Mouse (Mus musculus) heart, postnatal 14 days (tissue): Measurements from ENCODE around the gene Bhlha9. TPM values are rescaled to one million over a fixed set of nuclear protein-coding genes. Genes with fewer than 3 reads are reported as not detected.
A peak's percentile ranks its signal among the peaks of the same experiment; 100 is the strongest.

Source experiments
- DNase-seq, 2 experiments: peaks; one replicate each; pipeline ENCODE4 v3.0.0; 2021 to 2022
- intact Hi-C: fragments of 180-260 bp; cut with DNase I; formaldehyde crosslinking; loops from one replicate; pipeline ENCODE4 v1.15.1; 2025
- long read RNA-seq, 2 experiments: library from polyadenylated mRNA; stranded (forward); transcript quantifications; one replicate each; pipeline ENCODE4 v2.0.0; 2021
- total RNA-seq, 2 experiments: library from RNA; stranded (reverse); gene quantifications; 2 replicates each; pipeline ENCODE4 v1.2.3; 2021

Gene Bhlha9
- not detected for total RNA-seq
- long read RNA-seq, experiment 1: 0 reads
- long read RNA-seq, experiment 2: 0 reads

DNA sequence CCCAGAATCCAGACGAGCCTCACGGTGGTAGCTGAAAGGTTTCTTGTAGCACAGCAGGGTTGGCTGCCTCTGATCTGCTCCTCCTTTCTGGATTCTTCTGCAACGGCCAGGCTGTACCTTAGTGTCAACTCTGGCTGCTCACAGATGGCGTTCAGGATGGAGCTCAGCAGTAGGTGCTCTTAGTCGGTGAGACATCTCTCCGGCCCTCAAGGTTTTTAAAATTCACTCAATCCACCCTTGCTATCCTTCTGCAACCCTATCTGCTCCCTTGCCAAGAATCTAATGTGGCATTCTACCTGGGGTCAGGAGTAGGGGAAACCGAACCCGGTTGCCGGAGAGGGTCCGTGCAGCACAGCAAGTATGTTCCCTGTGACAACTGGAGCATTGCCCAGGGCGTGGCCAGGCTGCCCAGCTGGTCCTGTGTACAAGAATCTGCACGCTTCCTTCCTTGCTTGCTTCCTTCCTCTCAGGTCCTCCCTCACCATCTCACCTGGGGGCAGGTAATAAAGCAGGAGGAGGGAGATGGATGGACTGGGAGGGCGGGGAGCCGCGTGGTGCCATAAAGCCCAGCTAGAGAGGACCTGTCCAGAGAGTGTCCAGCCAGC is at the start of gene Bhlha9:
TSS of gene Bhlha9 (plus strand) at position 600 of the 605 bp plus-strand sequence.
- intact Hi-C loops: no loop called here
- no peak for DNase-seq

DNA sequence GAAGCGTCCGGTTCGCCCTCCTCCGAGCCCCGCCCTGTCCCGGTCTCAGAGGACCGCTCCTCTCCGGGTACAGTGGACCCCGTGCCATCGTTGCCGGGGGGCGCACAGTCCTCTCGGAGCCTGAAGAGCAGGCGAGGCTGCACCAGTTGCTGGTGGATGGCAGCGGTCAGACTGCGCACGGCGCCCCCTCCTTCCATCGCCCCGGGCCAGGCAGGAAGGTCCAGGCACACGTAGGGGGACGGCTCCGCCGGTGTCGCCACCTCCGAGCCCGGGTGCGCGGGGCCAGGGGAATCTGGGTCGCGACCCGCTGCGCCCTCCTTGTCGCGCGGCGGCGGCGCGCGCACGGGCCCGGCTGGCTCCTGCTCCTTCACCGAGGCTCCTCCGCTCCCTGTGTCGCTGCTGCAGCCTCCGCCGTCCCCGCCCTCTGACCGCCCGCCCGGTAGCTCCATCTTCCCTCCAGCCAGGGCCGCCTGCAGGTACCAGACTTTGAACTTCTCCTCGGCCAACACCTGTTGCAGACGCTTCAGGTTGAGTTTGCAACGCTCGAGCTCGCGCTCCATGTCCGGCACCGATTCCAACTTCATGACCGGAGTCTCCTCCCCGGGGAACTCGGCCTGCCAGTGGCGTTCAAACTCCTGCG is 49.6 kb upstream of the Bhlha9 start:
- intact Hi-C loops: no loop called here
- DNase-seq: peak; percentile 29 to 36

DNA sequence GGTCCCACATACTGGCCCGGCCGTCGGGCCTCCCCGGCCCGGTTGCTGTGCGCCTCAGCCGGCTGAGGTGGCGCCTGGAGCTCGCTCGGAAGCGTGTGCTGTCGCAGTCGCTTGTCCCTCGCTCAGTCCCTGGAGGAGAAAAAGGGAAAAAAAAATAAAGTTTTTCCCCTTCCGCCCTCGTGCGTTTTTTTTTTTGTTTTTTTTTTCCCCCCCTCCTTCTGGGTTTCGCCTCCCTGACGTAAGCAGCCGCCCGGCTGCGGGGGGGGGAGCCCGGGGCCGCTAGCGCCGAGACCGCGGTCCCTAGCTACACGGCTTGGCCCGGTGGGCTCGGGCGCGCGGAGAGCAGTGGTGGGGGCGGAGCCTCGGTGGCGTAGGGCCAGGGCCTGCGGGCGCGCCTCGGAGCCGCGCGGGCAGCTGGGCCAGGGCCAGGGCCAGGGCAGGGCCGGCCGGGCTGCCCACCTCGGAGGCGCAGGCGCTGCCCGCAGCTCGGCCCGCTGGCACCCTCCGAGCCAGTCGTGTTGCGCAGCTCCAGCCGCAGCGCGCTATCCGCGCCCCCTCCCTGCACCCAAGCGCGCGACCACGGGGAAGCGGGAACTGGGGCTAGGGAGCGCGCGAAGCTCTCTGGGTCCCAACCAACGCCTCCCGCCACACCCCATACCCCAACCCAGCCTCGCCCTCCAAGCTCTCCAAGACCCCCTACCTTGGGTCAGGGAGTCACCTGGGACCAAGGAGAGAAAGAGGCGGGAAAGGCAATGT is 48.9 kb upstream of the Bhlha9 start:
- intact Hi-C loops: no loop called here
- peak; percentile 70 to 76 for DNase-seq

DNA sequence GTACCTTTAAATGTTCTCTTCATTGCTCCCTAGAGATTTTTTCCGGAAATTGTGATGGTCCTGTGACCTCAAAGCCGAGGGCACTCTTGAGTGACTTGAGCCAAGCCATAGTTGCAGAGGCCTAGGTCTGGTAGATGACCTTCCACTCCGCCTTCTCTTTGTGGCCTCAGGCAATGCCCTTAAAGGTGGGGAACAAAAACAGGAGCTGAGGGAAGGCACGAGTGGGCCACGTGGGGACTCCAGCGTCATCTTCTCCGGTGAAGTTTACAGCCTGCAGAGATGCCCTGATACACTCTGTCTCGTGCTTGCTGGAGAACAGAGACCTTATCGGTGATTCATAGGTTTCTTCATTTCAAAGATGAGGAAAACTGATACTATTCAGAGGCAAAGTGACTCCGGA is 48.2 kb upstream of the Bhlha9 start:
- no peak for DNase-seq
- intact Hi-C loops: no loop called here

DNA sequence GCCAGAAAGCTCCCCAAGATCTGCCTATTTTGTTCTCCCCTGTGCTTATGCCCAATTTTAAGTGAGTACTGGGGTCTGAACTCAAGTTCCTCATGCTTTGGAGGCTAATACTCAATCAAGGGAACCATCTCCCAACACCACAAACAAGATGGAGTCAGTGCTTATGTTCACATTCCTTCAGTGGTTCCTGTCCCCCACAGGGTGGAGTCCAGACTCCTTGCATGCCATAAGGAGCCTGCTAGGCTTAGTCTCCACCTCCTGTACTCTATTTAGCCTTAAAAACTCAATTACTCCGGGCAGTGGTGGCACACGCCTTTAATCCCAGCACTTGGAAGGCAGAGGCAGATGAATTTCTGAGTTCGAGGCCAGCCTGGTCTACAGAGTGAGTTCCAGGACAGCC is 47.4 kb upstream of the Bhlha9 start:
- intact Hi-C loops: no loop called here
- no peak for DNase-seq

DNA sequence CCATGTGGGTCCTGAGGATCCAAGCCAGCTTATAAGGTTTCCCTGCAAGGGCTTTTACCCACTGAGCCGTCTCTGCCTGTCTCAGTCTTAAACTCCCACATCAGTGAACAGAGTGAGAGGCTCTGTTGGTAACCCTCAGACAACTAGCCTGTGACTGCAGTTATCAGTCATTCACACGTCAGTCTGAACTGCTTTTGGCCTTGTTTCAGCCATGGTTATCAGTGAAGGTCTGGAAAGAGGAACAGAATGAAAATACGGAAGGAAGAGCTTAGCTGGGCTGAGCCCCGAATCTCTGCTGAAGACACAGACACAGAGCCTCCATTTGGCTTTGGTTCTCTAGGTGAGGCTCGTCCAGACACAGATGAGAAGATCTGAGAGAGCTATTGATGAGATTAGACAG is 43.7 kb upstream of the Bhlha9 start:
- intact Hi-C loops: no loop called here
- DNase-seq: no peak

DNA sequence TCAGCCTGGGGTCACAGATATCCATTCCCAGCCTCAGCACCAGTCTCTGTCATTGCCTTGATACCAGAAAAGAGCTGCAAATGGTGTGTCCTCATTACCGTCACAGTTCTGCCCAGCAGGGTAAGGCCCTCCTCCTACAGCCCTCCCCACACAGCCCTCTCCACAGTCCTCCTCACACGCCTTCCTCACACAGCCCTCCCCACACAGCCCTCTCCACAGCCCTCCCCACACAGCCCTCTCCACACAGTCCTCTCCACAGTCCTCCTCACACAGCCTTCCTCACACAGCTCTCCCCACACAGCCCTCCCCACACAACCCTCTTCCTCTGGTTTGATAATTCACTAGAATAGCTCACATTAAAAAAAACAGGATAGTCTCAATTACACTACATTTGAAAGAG is 42.2 kb upstream of the Bhlha9 start:
- no peak for DNase-seq
- intact Hi-C loops: no loop called here

DNA sequence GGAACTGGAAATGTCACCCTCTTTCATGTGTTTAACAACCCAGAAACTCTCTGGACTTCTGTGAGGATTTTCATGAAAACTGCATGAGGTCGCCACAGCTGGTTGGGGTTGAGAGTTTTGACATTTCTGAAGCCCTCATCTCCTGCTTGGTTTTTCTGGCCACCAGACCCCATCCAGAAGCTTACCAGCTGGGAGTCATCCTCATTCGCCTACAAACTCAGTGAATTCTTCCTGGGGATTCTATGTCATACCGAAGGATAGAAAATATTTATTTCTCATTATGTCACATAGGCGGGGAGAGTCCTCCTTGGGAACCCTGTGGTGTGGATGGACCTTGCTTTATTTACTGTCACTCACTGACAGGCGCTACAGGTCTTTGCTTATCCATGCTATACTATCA is 41.8 kb upstream of the Bhlha9 start:
- no peak for DNase-seq
- intact Hi-C loops: no loop called here

DNA sequence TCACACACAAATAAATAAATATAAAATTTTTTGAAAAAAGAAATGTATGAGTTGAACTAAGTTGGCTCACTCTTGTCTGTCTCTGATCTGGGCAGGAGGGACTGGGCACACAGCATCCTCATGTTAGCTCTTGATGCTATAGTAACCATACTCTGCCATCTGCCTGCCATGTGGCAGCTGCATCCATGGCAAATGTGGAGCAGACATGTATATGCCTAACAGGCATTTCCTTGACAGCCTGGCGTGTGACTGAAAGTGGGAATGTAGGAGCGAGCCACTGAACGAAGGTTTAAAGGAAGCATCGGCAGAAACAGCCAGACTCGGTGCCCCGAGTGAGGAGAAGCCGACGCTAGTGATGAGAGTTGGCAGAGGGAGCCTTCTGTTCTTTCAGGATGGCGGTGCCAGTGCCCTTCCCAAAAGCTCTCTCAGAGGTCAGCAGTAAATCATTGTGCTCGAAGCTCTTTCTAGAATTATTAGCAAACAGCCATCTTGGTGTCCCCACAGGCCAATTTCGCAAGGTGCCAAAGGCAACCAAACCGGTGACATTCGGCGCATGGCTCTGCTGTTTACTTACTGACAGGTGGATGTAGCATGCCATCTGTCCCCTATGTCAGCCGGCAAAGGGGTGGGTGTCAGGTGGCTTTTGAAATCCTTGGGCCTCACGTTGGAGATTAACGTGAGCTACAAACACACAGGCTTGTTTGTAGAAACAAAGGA is 32.8 kb upstream of the Bhlha9 start:
- no peak for DNase-seq
- intact Hi-C loops: no loop called here

DNA sequence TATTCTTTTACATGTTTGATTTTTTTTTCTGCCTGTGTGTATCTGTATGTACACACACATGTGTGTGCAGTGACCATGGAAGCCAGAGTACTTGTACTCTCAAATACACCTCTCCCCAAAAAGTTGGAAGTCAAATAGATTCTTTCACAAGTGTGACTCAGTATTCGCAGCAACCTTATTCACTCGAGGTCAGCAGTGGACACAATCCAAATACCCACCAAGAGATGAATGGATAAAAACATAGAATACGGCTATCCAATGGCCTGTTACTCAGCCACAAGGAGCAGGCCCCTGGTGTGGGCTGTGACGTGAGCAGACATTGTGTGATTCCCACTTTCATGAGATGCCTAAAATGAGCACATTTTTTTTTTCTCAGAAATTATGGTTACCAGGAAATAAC is 32.0 kb upstream of the Bhlha9 start:
- intact Hi-C loops: loop anchor here (10.0 kb wide), 1 partner anchor 95 kb away; no protein-coding TSS in a partner anchor
- no peak for DNase-seq

DNA sequence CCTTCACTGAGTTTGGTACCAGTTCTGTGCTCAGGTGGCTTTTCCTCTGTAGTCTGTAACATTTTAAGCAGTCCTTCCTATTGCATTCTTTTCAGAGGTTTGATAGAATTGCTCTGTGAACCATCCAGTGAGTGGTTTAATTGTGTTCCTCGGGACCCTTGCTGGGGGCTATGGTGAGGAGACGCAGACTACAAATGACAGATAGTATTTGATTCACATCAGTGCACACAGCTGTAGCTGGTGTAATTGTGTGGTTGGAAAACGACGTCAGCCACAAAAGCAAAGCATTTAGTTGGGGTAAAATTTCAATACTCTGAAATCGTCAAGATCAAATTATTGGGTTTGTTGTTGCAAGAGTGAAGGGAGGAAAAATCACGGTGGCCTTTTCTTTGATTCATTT is 28.0 kb upstream of the Bhlha9 start:
- intact Hi-C loops: loop anchor here (10.0 kb wide), 1 partner anchor 99 kb away; no protein-coding TSS in a partner anchor
- no peak for DNase-seq

DNA sequence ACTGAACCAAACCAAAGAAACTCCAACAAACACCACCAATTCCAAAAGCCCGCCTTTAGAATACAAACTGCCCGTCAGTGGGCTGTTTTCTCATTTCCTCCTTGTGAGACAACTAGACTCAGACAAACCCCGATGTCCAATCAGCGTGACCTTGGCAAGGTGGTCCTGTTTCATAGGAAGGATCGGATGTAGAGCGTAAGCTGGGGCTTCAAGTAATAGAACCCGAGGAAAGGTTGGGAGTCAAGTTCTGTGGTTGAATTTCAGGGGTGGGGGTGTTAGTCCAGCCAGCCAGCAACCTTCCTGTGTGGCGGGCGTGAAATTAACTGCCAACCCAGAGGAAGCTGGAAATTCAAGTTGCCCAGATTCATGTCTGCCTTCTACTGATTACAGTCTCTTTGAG is 27.2 kb upstream of the Bhlha9 start:
- DNase-seq: no peak
- intact Hi-C loops: loop anchor here (5.0 to 10.0 kb wide), 3 partner anchors 100 to 188 kb away; no protein-coding TSS in a partner anchor

DNA sequence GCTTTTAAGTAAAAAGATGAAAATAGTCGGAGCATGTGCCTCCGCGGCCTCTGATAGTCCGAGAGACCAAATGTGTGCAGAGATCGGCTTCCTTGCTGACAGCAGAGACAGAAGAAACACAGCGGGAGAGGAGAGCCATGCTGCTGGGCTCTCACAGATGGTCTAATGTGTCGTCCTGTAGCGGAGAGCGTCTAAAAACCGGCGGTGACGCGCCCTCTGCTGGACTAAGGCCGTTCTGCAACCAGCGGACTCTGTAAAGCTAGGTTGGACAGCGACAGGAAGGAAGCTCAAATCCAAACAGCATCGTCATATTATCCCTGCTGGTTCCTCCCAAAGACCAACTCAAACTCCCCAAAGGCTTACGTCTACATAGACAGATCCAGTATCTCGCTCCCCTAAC is 26.3 kb upstream of the Bhlha9 start:
- intact Hi-C loops: loop anchor here (5.0 to 10.0 kb wide), 3 partner anchors 101 to 189 kb away; no protein-coding TSS in a partner anchor
- DNase-seq: peak; percentile 88 to 95

DNA sequence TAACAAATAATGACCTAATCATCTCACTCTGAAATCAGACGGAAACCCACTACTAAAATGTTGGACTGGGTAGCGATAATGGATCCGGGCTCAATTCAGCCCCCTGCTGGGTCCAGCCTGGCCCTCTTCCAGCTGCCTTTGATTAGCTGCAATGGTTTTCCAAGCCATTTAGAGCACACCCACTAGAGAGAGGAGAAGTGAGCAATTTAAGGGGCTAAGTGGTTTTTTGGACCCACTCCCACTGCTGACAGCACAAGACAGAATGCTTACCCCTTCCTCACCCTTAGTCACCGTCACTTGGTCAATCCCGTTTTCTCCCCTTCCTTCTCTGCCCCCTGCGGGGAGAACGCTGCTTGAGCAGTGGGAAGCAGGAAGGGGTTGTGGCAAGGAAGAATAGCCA is 25.2 kb upstream of the Bhlha9 start:
- DNase-seq: no peak
- intact Hi-C loops: loop anchor here (5.0 to 10.0 kb wide), 3 partner anchors 102 to 190 kb away; no protein-coding TSS in a partner anchor

DNA sequence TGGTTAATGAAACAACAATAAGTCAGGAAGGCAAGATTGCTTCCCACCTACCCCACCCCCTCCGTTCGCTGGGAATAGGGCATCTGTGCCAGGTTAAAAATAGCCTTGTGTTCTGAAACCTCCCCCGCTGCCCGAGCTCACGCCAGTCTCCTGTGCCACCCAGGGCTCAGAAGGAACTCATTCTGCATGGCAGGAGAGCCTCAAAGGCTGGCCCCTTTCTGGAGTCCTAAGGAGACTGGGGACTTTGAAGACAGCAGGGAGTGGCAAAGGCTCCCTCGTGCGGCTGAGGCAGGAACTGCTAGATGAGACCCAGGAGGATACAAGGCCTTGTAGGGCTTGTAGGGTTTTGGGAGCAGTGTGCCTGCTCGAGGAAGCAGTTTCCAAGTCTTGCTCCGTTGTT is 24.8 kb upstream of the Bhlha9 start:
- intact Hi-C loops: loop anchor here (5.0 to 10.0 kb wide), 3 partner anchors 103 to 190 kb away; no protein-coding TSS in a partner anchor
- peak; percentile 68 to 77 for DNase-seq

DNA sequence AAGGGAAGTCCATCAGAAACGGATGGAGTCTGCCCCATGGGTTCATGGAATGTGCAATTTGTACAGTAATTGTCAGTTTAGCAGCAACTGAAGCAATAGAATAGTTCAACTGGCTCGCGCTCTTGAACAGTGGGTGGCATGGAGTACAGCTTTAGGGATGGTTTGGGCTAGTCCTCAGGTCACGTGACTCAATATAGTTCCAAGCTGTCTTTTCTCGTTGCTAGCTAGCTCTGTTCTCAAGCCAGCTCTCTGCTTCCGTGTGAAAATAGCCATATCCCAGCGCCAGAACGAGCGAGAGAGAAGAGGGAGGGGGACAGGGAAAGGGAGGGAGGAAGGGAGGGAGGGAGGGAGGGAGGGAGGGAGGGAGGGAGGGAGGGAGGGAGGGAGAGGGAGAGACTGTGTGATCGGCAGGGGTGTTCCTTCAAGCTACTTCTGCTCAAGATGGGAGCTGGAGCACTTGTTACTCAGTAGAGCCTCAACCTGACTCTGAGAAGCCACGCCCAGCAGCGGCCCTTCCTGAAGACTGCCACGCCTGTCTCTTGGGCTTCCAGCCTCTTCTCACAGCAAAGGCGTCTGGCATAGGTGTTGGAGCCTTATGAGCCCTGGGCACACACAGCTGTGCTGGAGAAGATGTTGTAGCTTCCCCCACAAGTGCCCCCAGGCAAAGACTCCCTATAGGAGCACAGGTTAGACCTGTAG is 21.3 kb upstream of the Bhlha9 start:
- no peak for DNase-seq

DNA sequence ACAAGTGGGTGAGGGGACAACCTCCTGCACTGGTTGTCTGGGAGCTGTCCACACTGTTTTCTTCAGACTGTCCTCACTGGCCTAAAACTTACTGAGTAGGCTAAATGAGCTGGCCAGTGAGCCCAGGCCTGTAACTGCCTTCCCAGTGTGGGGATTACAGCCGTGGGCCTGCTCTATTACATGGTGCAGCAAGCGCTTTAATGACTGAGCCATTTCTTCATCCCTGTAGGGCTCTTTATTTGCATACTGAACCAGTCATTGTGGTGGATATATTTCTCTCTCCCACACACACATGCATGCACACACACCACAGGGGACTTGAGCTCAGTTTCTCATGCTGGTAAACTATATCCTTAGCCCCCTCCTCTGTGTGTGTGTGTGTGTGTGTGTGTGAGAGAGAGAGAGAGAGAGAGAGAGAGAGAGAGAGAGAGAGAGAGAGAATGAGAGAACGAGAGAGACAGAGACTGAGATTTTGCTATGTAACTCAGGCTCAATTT is 19.4 kb upstream of the Bhlha9 start:
- intact Hi-C loops: no loop called here
- DNase-seq: no peak

More for the DNA sequence above, 21.3 kb upstream of the Bhlha9 start:
- intact Hi-C loops: no loop called here

DNA sequence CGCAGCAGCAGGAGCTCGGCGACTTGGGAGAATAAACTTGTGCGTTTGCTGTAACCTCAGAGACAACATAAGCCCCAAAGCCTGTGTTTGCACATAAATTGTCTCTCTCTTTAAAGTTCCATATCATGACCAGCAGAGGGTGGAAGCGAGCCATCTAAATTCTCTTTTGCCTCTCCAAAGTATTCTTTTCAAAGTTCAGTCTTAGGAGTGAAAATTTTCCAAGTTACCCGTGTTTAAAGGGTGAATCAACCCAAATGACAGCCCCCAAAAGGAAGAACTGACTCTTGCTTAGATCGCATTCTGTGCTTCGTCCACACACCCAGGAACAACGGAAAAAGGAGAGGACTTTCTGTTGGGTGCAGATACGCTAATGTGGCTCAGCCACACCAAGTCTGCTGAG is 17.2 kb upstream of the Bhlha9 start:
- peak; percentile 40 to 67 for DNase-seq
- intact Hi-C loops: no loop called here

DNA sequence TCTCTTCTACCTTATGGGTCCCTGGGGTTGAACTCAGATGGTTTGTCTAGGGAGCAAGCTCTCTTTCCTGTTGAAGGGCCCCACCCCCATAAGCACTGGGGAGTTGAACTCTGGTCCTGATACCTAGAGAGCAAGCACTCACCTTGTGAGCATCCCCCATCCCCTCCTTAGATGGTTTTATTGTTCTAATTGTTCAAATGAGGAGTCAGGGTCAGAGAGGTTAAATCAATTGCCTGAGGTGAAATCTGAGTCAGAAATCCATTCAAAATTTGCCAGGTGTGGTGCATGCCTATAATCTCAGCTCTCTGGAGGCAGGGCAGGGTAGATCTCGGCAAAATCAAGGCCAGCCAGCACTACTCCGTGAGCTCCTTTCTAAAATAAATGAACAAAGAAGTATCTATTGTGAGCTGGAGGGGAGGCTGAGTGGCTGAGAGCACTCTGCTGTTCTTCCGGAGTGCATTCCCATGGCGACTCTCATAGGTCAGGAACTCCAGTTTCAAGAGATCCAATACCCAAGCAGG is 14.8 kb upstream of the Bhlha9 start:
- intact Hi-C loops: no loop called here
- DNase-seq: no peak
